Mouse (Mus musculus): ENCODE results near the gene Ppp2r5b. TPM values are rescaled to one million over a fixed set of nuclear protein-coding genes. Genes with fewer than 3 reads are reported as not detected.

The Ppp2r5b gene
- polyA plus RNA-seq, 1 experiment from 2014 or later: 41.4 TPM

MicroRNAs encoded within 50 kb of the gene (microRNA counts, 519-probe panel; counts per million panel counts)
- microRNA mmu-miR-192: 31.2 counts per million

Small RNA genes within 50 kb of the gene (microRNA-seq; reads per million reads assigned to microRNA genes)
- gene Mir192 (ENCODE audit: insufficient number of aligned reads): 103 reads per million, percentile 35 among the genes with 10 or more reads in this experiment
- gene Mir194-2 (ENCODE audit: insufficient number of aligned reads): 107 reads per million, percentile 35 among the genes with 10 or more reads in this experiment

Other genes starting within 250 kb of the Ppp2r5b start
- gene Slc22a20, start 249.7 kb downstream of the Ppp2r5b start, polyA plus RNA-seq (2014; fragmentation: Nextera tagmentation; extraction: Ambion mirVana): not detected in 2 replicates
- gene Capn1, start 220.0 kb downstream of the Ppp2r5b start, polyA plus RNA-seq (2014; fragmentation: Nextera tagmentation; extraction: Ambion mirVana): 3.9 and 5.3 TPM in 2 replicates
- gene Syvn1, start 189.3 kb downstream of the Ppp2r5b start, polyA plus RNA-seq (2014; fragmentation: Nextera tagmentation; extraction: Ambion mirVana): 29.1 and 35.8 TPM in 2 replicates
- gene Mrpl49, start 178.1 kb downstream of the Ppp2r5b start, polyA plus RNA-seq (2014; fragmentation: Nextera tagmentation; extraction: Ambion mirVana): 86.8 and 89.2 TPM in 2 replicates
- gene Fau, start 178.0 kb downstream of the Ppp2r5b start, polyA plus RNA-seq (2014; fragmentation: Nextera tagmentation; extraction: Ambion mirVana): 729 and 755 TPM in 2 replicates
- 39.6 and 42.5 TPM in 2 replicates for gene Znhit2, start 174.7 kb downstream of the Ppp2r5b start, polyA plus RNA-seq (2014; fragmentation: Nextera tagmentation; extraction: Ambion mirVana)
- gene Tm7sf2, start 167.5 kb downstream of the Ppp2r5b start, polyA plus RNA-seq (2014; fragmentation: Nextera tagmentation; extraction: Ambion mirVana): 31.7 and 33.3 TPM in 2 replicates
- 60.3 and 61.8 TPM in 2 replicates for gene Vps51, start 158.6 kb downstream of the Ppp2r5b start, polyA plus RNA-seq (2014; fragmentation: Nextera tagmentation; extraction: Ambion mirVana)
- gene Tmem262, start 155.8 kb downstream of the Ppp2r5b start, polyA plus RNA-seq (2014; fragmentation: Nextera tagmentation; extraction: Ambion mirVana): not detected in 2 replicates
- 1.2 and 1.5 TPM in 2 replicates for gene Gm28374, start 153.6 kb downstream of the Ppp2r5b start, polyA plus RNA-seq (2014; fragmentation: Nextera tagmentation; extraction: Ambion mirVana)
- 62.5 and 75.0 TPM in 2 replicates for gene Zfpl1, start 150.9 kb downstream of the Ppp2r5b start, polyA plus RNA-seq (2014; fragmentation: Nextera tagmentation; extraction: Ambion mirVana)
- gene Cdca5, start 150.9 kb downstream of the Ppp2r5b start, polyA plus RNA-seq (2014; fragmentation: Nextera tagmentation; extraction: Ambion mirVana): 75.5 and 76.7 TPM in 2 replicates
- 0.90 and 1.3 TPM in 2 replicates for gene AC131692.1, start 141.5 kb downstream of the Ppp2r5b start, polyA plus RNA-seq (2014; fragmentation: Nextera tagmentation; extraction: Ambion mirVana)
- gene Naaladl1, start 130.1 kb downstream of the Ppp2r5b start, polyA plus RNA-seq (2014; fragmentation: Nextera tagmentation; extraction: Ambion mirVana): 0.93 and 1.0 TPM in 2 replicates
- 64.5 and 73.7 TPM in 2 replicates for gene Sac3d1, start 117.2 kb downstream of the Ppp2r5b start, polyA plus RNA-seq (2014; fragmentation: Nextera tagmentation; extraction: Ambion mirVana)
- gene Snx15, start 107.6 kb downstream of the Ppp2r5b start, polyA plus RNA-seq (2014; fragmentation: Nextera tagmentation; extraction: Ambion mirVana): 27.4 and 30.9 TPM in 2 replicates
- not detected in 2 replicates for gene Batf2, start 94.9 kb downstream of the Ppp2r5b start, polyA plus RNA-seq (2014; fragmentation: Nextera tagmentation; extraction: Ambion mirVana)
- 72.2 and 79.6 TPM in 2 replicates for gene Arl2, start 94.3 kb downstream of the Ppp2r5b start, polyA plus RNA-seq (2014; fragmentation: Nextera tagmentation; extraction: Ambion mirVana)
- not detected in 2 replicates for gene Majin, start 51.5 kb downstream of the Ppp2r5b start, polyA plus RNA-seq (2014; fragmentation: Nextera tagmentation; extraction: Ambion mirVana)
- 0.65 TPM in 1 of 2 replicates, not detected in the other for gene Gpha2, start 9.5 kb downstream of the Ppp2r5b start, polyA plus RNA-seq (2014; fragmentation: Nextera tagmentation; extraction: Ambion mirVana)
- gene Atg2a, start 5.8 kb upstream of the Ppp2r5b start, polyA plus RNA-seq (2014; fragmentation: Nextera tagmentation; extraction: Ambion mirVana): 12.3 and 14.6 TPM in 2 replicates
- 72.6 and 74.2 TPM in 2 replicates for gene Ehd1, start 40.9 kb upstream of the Ppp2r5b start, polyA plus RNA-seq (2014; fragmentation: Nextera tagmentation; extraction: Ambion mirVana)
- 0.55 TPM in 2 replicates for gene Cdc42bpg, start 70.6 kb upstream of the Ppp2r5b start, polyA plus RNA-seq (2014; fragmentation: Nextera tagmentation; extraction: Ambion mirVana)
- gene Men1, start 99.1 kb upstream of the Ppp2r5b start, polyA plus RNA-seq (2014; fragmentation: Nextera tagmentation; extraction: Ambion mirVana): 83.5 and 97.8 TPM in 2 replicates
- gene Map4k2, start 105.3 kb upstream of the Ppp2r5b start, polyA plus RNA-seq (2014; fragmentation: Nextera tagmentation; extraction: Ambion mirVana): 11.8 and 13.7 TPM in 2 replicates
- 275 and 283 TPM in 2 replicates for gene Sf1, start 127.8 kb upstream of the Ppp2r5b start, polyA plus RNA-seq (2014; fragmentation: Nextera tagmentation; extraction: Ambion mirVana)
- 1.2 TPM in 2 replicates for gene Pygm, start 148.5 kb upstream of the Ppp2r5b start, polyA plus RNA-seq (2014; fragmentation: Nextera tagmentation; extraction: Ambion mirVana)
- 9.5 and 12.9 TPM in 2 replicates for gene Rasgrp2, start 163.5 kb upstream of the Ppp2r5b start, polyA plus RNA-seq (2014; fragmentation: Nextera tagmentation; extraction: Ambion mirVana)
- gene Nrxn2, start 182.9 kb upstream of the Ppp2r5b start, polyA plus RNA-seq (2014; fragmentation: Nextera tagmentation; extraction: Ambion mirVana): 8.1 and 10.4 TPM in 2 replicates

Measured in forebrain, embryonic 11.5 days (tissue).